Mouse (Mus musculus): ENCODE data around the gene Mfsd4a. TPM values are rescaled to one million over a fixed set of nuclear protein-coding genes. Genes with fewer than 3 reads are reported as not detected.

Gene Mfsd4a
- polyA plus RNA-seq, 1 experiment from 2014 or later, result 16.7 TPM

- H3K36me3 ChIP-seq (ENCODE audit: control insufficient read depth, insufficient read depth, low read length), result no peaks in the 10 kb centered on the region
- no peak overlapping the region for H3K4me3 ChIP-seq (ENCODE audit: low read depth, low read length)
- peak overlapping the region; percentile 49 for H3K27ac ChIP-seq (replicated peaks)
- 46% methylated on average over 6 of the region's 6 CpGs for WGBS
- no peaks in the 10 kb centered on the region for H3K4me1 ChIP-seq (replicated peaks; ENCODE audit: control insufficient read depth, insufficient read depth)
- TF ChIP-seq EP300 (optimal IDR thresholded peaks at IDR 0.05) (no peak), CTCF (IDR thresholded peaks at IDR 0.05; ENCODE audit: low read depth) (no peak)
- no peaks in the 10 kb centered on the region for H3K27me3 ChIP-seq (ENCODE audit: control insufficient read depth, insufficient read depth, low read length)
- H3K4me2 ChIP-seq (replicated peaks; ENCODE audit: low read depth), result no peak overlapping the region
- no peaks in the 10 kb centered on the region for H3K9me3 ChIP-seq (ENCODE audit: control insufficient read depth, low read length)
- H3K9ac ChIP-seq (ENCODE audit: low read length), result no peak overlapping the region
- ATAC-seq (ENCODE audit: low FRiP score, low TSS enrichment), result peak; percentile 59
- peak; percentile 42 for DNase-seq (ENCODE audit: low spot score)
Measured at GRCm38 (mm10) chr1:132061750-132062541, 5.9 kb downstream of the Mfsd4a start.

- no peaks in the 10 kb centered on the region for H3K27me3 ChIP-seq (ENCODE audit: control insufficient read depth, insufficient read depth, low read length)
- H3K27ac ChIP-seq (replicated peaks), result no peak overlapping the region
- no peak overlapping the region for H3K4me2 ChIP-seq (replicated peaks; ENCODE audit: low read depth)
- no peaks in the 10 kb centered on the region for H3K4me1 ChIP-seq (replicated peaks; ENCODE audit: control insufficient read depth, insufficient read depth)
- H3K9ac ChIP-seq (ENCODE audit: low read length), result no peak overlapping the region
- ATAC-seq (ENCODE audit: low FRiP score, low TSS enrichment) (no peak), DNase-seq (ENCODE audit: low spot score) (no peak)
- WGBS, result 63% methylated on average over 7 of the region's 7 CpGs
- no peaks in the 10 kb centered on the region for H3K9me3 ChIP-seq (ENCODE audit: control insufficient read depth, low read length)
- TF ChIP-seq CTCF (IDR thresholded peaks at IDR 0.05; ENCODE audit: low read depth) (no peak), EP300 (optimal IDR thresholded peaks at IDR 0.05) (no peak)
- no peak overlapping the region for H3K4me3 ChIP-seq (ENCODE audit: low read depth, low read length)
- no peaks in the 10 kb centered on the region for H3K36me3 ChIP-seq (ENCODE audit: control insufficient read depth, insufficient read depth, low read length)
Measured at GRCm38 (mm10) chr1:132060036-132060769, 7.7 kb downstream of the Mfsd4a start.

- Histone ChIP-seq H3K9ac (ENCODE audit: low read length) (no peak overlapping the region), H3K9me3 (ENCODE audit: control insufficient read depth, low read length) (no peaks in the 10 kb centered on the region), H3K36me3 (ENCODE audit: control insufficient read depth, insufficient read depth, low read length) (no peaks in the 10 kb centered on the region), H3K27me3 (ENCODE audit: control insufficient read depth, insufficient read depth, low read length) (no peaks in the 10 kb centered on the region), H3K4me2 (replicated peaks; ENCODE audit: low read depth) (no peak overlapping the region), H3K4me3 (ENCODE audit: low read depth, low read length) (no peak overlapping the region), H3K4me1 (replicated peaks; ENCODE audit: control insufficient read depth, insufficient read depth) (no peaks in the 10 kb centered on the region), H3K27ac (replicated peaks) (no peak overlapping the region)
- DNase-seq (ENCODE audit: low spot score) (no peak), ATAC-seq (ENCODE audit: low FRiP score, low TSS enrichment) (peak; percentile 42; the same call in 1 of the 2 replicates)
- TF ChIP-seq CTCF (IDR thresholded peaks at IDR 0.05; ENCODE audit: low read depth) (no peak), EP300 (optimal IDR thresholded peaks at IDR 0.05) (no peak)
- WGBS, result 83% methylated on average over 5 of the region's 5 CpGs
Measured at GRCm38 (mm10) chr1:132058558-132058957, 9.3 kb downstream of the Mfsd4a start.

- H3K27ac ChIP-seq (replicated peaks), result no peak overlapping the region
- no peaks in the 10 kb centered on the region for H3K9me3 ChIP-seq (ENCODE audit: control insufficient read depth, low read length)
- WGBS, result 76% methylated on average over 7 of the region's 7 CpGs
- H3K36me3 ChIP-seq (ENCODE audit: control insufficient read depth, insufficient read depth, low read length), result no peaks in the 10 kb centered on the region
- peak; percentile 53 for ATAC-seq (ENCODE audit: low FRiP score, low TSS enrichment)
- no peaks in the 10 kb centered on the region for H3K27me3 ChIP-seq (ENCODE audit: control insufficient read depth, insufficient read depth, low read length)
- no peak for TF ChIP-seq CTCF (IDR thresholded peaks at IDR 0.05; ENCODE audit: low read depth)
- TF ChIP-seq EP300 (optimal IDR thresholded peaks at IDR 0.05), result no peak
- peak; percentile 32 for DNase-seq (ENCODE audit: low spot score)
- no peaks in the 10 kb centered on the region for H3K4me1 ChIP-seq (replicated peaks; ENCODE audit: control insufficient read depth, insufficient read depth)
- no peak overlapping the region for H3K4me3 ChIP-seq (ENCODE audit: low read depth, low read length)
- H3K4me2 ChIP-seq (replicated peaks; ENCODE audit: low read depth), result no peak overlapping the region
- H3K9ac ChIP-seq (ENCODE audit: low read length), result no peak overlapping the region
Measured at GRCm38 (mm10) chr1:132055054-132055664, 12.7 kb downstream of the Mfsd4a start.

GRCm38 (mm10) chr1:132054387-132054786 lies 13.5 kb downstream of the Mfsd4a start:
- Histone ChIP-seq H3K9ac (ENCODE audit: low read length) (no peak overlapping the region), H3K4me1 (replicated peaks; ENCODE audit: control insufficient read depth, insufficient read depth) (no peaks in the 10 kb centered on the region), H3K4me3 (ENCODE audit: low read depth, low read length) (no peak overlapping the region), H3K36me3 (ENCODE audit: control insufficient read depth, insufficient read depth, low read length) (no peaks in the 10 kb centered on the region), H3K27me3 (ENCODE audit: control insufficient read depth, insufficient read depth, low read length) (no peaks in the 10 kb centered on the region), H3K9me3 (ENCODE audit: control insufficient read depth, low read length) (no peaks in the 10 kb centered on the region), H3K27ac (replicated peaks) (no peak overlapping the region), H3K4me2 (replicated peaks; ENCODE audit: low read depth) (no peak overlapping the region)
- TF ChIP-seq CTCF (IDR thresholded peaks at IDR 0.05; ENCODE audit: low read depth), result no peak
- TF ChIP-seq EP300 (optimal IDR thresholded peaks at IDR 0.05), result no peak
- WGBS, result 85% methylated on average over 3 of the region's 3 CpGs
- DNase-seq (ENCODE audit: low spot score) (no peak), ATAC-seq (ENCODE audit: low FRiP score, low TSS enrichment) (no peak)
